Mouse (Mus musculus): Measurements from ENCODE around the gene Arhgap23. TPM values are rescaled to one million over a fixed set of nuclear protein-coding genes. Genes with fewer than 3 reads are reported as not detected.

The Arhgap23 gene
- polyA plus RNA-seq, 1 experiment from 2014 or later, result 9.3 TPM

DNA sequence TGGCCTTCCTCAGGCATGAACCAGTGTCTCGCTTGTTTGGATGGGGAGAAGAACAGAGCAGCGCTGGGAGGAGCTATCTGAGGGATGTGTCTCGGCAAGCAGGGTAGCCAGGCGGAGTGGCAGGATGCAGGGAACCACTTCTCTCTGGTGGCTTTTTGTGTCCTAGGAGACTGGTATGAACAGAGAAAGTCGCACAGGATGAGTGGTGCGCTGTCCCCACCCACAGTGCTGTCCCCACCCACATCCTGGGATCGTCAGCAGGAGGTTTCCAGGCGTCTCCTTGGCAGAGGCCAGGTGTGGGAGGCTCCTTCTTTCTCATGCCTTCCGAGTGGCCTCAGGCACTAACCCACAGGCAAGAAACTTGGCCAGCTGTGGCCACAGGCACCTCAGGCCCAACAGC is 87.0 kb downstream of the Arhgap23 start:
- no peak overlapping the region for H3K27ac ChIP-seq
- no peak overlapping the region for H3K9ac ChIP-seq
- no peak overlapping the region for H3K4me3 ChIP-seq
- H3K4me2 ChIP-seq (replicated peaks), result no peak overlapping the region
- 38% methylated on average over 9 of the region's 9 CpGs for WGBS
- no peak for ATAC-seq (ENCODE audit: low FRiP score)
- H3K9me3 ChIP-seq (replicated peaks), result no peaks in the 10 kb centered on the region
- peaks cover 18% of the 10 kb centered on the region for H3K4me1 ChIP-seq
- H3K36me3 ChIP-seq, result peaks cover 6% of the 10 kb centered on the region
- H3K27me3 ChIP-seq, result peaks cover 55% of the 10 kb centered on the region

DNA sequence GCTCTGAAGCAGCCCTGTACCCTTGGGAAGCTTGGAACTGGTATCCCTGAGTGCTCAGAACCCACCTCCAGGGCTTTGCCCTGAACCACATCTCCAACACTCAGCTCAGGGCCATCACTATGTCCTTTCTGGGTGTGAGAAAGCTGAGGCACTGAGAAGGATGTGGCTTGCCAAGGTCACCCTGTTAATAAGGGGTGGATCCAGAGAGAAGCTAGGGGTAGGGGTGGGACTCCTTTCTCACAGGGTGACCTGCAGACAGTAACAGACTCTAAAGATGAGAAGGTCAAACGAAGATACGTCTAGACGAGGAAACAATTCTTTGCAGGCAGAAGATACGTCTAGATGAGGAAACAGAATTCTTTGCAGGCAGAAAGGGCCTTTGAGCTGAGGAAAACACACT is 87.5 kb downstream of the Arhgap23 start:
- ATAC-seq (ENCODE audit: low FRiP score), result no peak
- H3K27ac ChIP-seq, result no peak overlapping the region
- H3K9me3 ChIP-seq (replicated peaks), result no peaks in the 10 kb centered on the region
- no peak overlapping the region for H3K4me3 ChIP-seq
- H3K9ac ChIP-seq, result no peak overlapping the region
- WGBS, result 79% methylated on average over 4 of the region's 4 CpGs
- peaks cover 50% of the 10 kb centered on the region for H3K27me3 ChIP-seq
- H3K4me2 ChIP-seq (replicated peaks), result no peak overlapping the region
- H3K36me3 ChIP-seq, result peaks cover 2% of the 10 kb centered on the region; the same call in 1 of the 2 replicates
- H3K4me1 ChIP-seq, result peaks cover 18% of the 10 kb centered on the region

DNA sequence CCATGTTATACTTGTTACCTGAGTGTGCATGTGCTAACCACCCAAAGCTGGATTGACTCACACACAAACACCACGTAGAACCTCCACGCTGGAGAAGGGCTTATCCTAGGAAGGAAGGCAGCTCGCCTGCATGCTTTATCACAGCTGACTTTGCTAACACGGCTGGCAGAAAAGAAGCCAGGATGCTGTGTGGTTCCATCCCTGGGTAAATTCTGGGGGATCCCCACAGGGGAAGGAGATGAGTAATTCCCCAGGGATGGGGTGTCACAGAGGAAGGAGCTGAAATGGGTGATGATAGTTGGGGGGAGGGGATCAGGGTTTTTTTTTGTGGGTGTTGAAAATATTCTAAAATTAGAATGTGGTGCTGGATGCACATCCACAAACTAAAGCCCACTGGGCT is 90.5 kb downstream of the Arhgap23 start:
- ATAC-seq (ENCODE audit: low FRiP score), result no peak
- Histone ChIP-seq H3K4me2 (replicated peaks) (no peak overlapping the region), H3K4me3 (no peak overlapping the region), H3K9me3 (replicated peaks) (no peaks in the 10 kb centered on the region), H3K4me1 (peaks cover 18% of the 10 kb centered on the region), H3K9ac (no peak overlapping the region), H3K36me3 (no peaks in the 10 kb centered on the region), H3K27me3 (peaks cover 21% of the 10 kb centered on the region), H3K27ac (no peak overlapping the region)
- WGBS, result 80% methylated on average over 4 of the region's 4 CpGs

DNA sequence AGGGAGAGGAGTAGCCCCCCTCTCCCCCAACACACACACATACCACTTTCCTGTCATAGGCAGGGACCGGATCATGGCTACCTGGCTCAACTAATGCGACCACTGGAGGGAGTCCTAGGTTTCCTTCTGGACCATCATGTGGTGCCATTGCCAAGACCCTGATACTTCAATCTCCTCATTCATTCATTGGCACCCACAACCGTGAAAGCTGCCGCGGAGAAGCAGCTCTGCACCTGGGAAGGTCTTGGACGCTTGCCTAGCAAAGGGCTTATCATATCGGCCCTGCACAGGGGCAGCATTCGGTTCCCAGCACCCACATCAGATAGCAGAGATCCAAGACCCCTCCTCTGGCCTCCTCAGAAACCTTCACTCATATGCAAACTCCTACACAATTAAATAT is 91.0 kb downstream of the Arhgap23 start:
- H3K9ac ChIP-seq, result no peak overlapping the region
- no peak for ATAC-seq (ENCODE audit: low FRiP score)
- H3K27ac ChIP-seq, result no peak overlapping the region
- 55% methylated on average over 8 of the region's 8 CpGs for WGBS
- peaks cover 15% of the 10 kb centered on the region for H3K27me3 ChIP-seq
- H3K4me3 ChIP-seq, result no peak overlapping the region
- no peaks in the 10 kb centered on the region for H3K36me3 ChIP-seq
- H3K9me3 ChIP-seq (replicated peaks), result no peaks in the 10 kb centered on the region
- H3K4me2 ChIP-seq (replicated peaks), result no peak overlapping the region
- peaks cover 18% of the 10 kb centered on the region for H3K4me1 ChIP-seq

DNA sequence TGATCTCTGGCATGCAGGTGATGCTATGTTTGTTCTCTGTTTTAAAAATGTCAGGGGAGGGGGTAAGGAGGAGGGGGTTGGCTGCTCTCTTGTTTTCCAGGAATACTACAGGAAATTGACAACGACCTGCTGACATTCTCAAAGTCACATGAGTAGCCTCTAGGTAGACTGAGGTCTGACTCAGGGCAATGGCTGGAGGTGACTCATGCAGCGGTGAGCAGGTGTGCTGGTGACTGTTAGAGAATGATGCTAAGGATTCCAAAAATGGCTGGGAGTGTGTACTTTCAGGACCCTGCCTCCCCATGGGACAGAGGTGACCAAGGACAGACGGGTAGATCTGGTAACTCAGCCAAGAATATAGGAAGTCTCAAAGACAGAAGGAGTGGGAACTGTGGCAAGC is 92.9 kb downstream of the Arhgap23 start:
- Histone ChIP-seq H3K4me1 (peaks cover 28% of the 10 kb centered on the region), H3K4me2 (replicated peaks) (no peak overlapping the region), H3K9me3 (replicated peaks) (no peaks in the 10 kb centered on the region), H3K36me3 (0 out of 2 replicates have a peak, but pooled peaks cover 2% of the 10 kb centered on the region), H3K4me3 (no peak overlapping the region), H3K27ac (no peak overlapping the region), H3K9ac (no peak overlapping the region), H3K27me3 (no peaks in the 10 kb centered on the region; the same call in 1 of the 2 replicates)
- WGBS, result 83% methylated on average over 3 of the region's 3 CpGs
- no peak for ATAC-seq (ENCODE audit: low FRiP score)

DNA sequence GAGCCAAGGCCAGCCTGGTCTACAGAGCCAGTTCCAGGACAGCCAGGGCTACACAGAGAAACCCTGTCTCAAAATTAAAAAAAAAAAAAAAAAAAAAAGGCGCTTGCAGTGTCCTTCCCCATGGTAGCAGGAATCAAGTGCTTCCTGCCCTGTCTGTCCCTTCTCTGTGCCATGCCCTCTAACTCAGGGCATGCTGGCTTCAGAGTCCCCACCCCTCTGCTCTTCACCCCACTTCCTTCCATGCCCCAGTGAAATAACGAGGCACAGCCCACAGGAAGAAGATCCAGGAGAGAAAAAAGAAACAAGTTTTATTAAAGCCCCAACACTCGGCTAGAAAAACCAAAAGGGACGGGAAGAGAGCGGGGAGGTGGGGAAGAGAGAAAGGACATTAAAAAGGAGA is 93.7 kb downstream of the Arhgap23 start:
- Histone ChIP-seq H3K4me1 (peaks cover 28% of the 10 kb centered on the region), H3K27ac (no peak overlapping the region), H3K36me3 (0 out of 2 replicates have a peak, but pooled peaks cover 2% of the 10 kb centered on the region), H3K27me3 (no peaks in the 10 kb centered on the region; the same call in 1 of the 2 replicates), H3K4me3 (no peak overlapping the region), H3K9ac (no peak overlapping the region), H3K9me3 (replicated peaks) (no peaks in the 10 kb centered on the region), H3K4me2 (replicated peaks) (no peak overlapping the region)
- WGBS, result 63% methylated on average over 5 of the region's 5 CpGs
- ATAC-seq (ENCODE audit: low FRiP score), result no peak

DNA sequence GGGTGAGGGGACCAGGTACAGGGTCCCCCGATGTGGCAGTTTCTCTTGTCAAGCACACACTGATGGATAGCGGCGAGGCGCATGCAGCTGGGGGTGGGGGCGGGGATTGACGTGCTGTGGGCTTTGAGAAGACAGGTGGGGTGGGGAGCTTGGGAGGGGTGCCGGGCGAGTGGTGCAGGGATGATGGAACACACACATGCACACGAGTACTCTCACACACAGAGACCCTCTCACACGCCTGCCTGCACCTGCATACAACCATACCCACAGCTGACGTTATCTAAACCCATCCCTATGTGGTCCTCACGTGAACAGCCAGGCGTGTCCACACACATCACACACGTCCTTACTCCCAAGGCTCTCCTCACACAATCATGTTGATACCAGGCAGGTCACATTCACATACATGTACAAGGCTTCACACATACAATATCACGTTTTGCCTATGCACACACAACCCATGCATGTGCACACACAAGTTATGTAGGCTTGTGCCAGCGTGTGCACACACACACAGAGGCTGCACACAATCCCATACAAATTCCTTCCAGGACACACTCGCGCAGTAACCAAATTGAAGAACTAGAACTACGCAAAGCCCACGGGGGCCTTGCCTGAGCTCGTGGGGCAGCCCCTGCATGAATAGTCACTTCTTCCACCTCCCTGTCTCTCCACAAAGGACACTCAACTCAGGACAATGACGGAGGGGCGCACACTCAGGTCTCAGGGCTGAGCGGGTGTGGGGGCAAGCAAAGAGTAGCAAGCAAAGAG is 94.6 kb downstream of the Arhgap23 start:
- H3K27me3 ChIP-seq, result no peaks in the 10 kb centered on the region; the same call in 1 of the 2 replicates
- H3K36me3 ChIP-seq, result peaks cover 7% of the 10 kb centered on the region
- H3K9ac ChIP-seq, result no peak overlapping the region
- 54% methylated on average over 24 of the region's 24 CpGs for WGBS
- peaks cover 28% of the 10 kb centered on the region for H3K4me1 ChIP-seq
- no peaks in the 10 kb centered on the region for H3K9me3 ChIP-seq (replicated peaks)
- H3K27ac ChIP-seq, result no peak overlapping the region
- H3K4me2 ChIP-seq (replicated peaks), result no peak overlapping the region
- H3K4me3 ChIP-seq, result no peak overlapping the region
- peak; percentile 33; the same call in 1 of the 2 replicates for ATAC-seq (ENCODE audit: low FRiP score)

DNA sequence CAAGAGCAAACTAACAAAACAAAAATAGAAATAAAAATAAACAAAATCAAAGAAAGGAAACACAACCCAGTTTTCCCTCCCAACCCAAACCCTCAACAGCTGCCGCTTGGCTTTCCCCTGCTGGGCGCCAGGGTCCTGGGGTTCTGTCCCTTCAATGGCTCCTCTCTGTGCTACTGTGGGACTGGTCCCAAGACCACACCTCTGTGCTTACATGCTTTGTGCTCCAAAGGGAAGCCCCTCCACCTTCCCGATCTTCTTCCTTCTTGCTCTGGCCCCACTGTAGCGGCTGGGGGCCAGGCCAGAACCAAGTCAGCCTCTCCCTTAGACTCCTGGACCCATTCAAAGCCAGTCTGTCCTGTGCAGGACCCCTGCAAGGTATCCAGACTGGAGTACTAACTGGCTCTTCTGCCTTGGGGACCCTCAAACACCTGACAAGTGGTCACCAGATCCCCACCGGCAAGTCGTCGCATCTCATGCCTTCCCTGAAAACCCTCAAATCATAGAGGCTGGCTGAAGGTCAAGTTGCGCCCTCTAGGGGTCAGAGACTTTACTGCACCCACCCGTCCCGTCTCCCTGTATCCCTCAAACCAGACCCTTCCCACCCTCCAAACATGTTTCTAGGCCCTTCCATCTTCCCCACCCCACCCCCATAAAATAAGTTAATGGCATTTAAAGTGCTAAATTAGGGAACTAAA is 95.8 kb downstream of the Arhgap23 start:
- WGBS, result 16% methylated on average over 10 of the region's 10 CpGs
- no peaks in the 10 kb centered on the region for H3K9me3 ChIP-seq (replicated peaks)
- peaks cover 28% of the 10 kb centered on the region for H3K4me1 ChIP-seq
- H3K27ac ChIP-seq, result no peak overlapping the region
- peaks cover 19% of the 10 kb centered on the region for H3K36me3 ChIP-seq
- H3K4me2 ChIP-seq (replicated peaks), result no peak overlapping the region
- ATAC-seq (ENCODE audit: low FRiP score), result peak; percentile 47; the same call in 1 of the 2 replicates
- H3K9ac ChIP-seq, result no peak overlapping the region
- H3K4me3 ChIP-seq, result no peak overlapping the region
- H3K27me3 ChIP-seq, result no peaks in the 10 kb centered on the region; the same call in 1 of the 2 replicates

DNA sequence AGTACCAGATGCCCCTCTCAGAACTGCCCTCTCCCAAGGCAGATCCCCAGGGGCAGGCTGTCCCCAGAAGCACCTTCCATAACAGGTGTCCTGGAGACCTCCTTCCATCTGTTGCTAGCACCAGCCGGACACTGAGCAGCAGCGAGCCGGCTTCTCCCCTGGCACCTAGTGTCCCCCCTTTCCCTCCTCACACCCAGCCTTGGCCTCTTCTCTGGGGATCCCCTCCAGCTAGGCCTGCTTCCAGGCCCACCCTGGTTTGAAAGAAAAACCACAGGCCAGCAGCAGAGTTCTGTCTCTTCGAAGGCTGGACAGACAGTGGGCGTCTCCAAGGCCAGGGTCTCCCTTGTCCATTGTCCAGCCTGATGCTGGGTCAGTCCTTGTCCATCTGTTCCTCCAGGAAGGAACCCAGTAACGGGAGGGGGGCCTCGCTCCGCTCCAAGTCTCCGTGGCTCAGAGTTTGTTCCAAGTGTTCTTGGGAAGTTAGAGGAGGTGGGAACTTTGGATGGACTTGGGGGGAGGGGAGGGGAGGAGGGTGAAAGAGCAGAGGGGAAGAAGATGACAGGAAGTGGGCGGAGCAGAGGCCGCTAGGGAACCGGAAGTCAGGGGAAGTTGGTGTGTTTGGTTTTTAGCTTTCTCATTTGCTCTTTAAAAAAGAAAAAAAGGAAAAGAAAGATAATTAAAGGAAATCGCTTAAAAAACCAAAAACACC is 96.5 kb downstream of the Arhgap23 start:
- H3K4me3 ChIP-seq, result no peak overlapping the region

DNA sequence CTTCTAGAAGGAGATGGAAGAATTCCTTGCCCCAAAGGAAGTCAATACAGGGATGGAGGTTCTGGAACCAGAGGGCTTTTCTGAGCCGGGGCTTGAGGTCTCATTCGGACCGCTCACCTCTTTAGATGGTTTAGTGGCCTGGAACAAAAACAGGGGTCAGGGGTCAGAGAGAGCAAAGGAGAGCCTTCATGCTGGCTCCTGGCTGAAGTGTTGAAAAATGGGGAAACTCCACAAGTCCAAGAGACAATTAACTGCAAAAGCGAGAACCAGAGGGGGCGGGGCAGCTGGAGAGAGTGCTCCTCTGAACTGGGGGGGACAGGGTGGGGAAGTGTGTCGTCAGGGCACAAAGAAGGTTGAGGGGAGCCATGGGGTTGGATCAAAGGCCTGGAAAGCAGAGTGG is 97.2 kb downstream of the Arhgap23 start:
- Histone ChIP-seq H3K4me2 (replicated peaks) (peak overlapping the region; percentile 15; the same call in 1 of the 2 replicates), H3K4me3 (no peak overlapping the region), H3K9me3 (replicated peaks) (no peaks in the 10 kb centered on the region), H3K36me3 (peaks cover 21% of the 10 kb centered on the region), H3K4me1 (peaks cover 28% of the 10 kb centered on the region), H3K27ac (no peak overlapping the region), H3K9ac (0 out of 2 replicates have a peak overlapping the region, but pooled peaks have one; percentile 15), H3K27me3 (no peaks in the 10 kb centered on the region; the same call in 1 of the 2 replicates)
- 30% methylated on average over 6 of the region's 6 CpGs for WGBS
- ATAC-seq (ENCODE audit: low FRiP score), result no peak

More for the DNA sequence above, 96.5 kb downstream of the Arhgap23 start:
- peaks cover 21% of the 10 kb centered on the region for H3K36me3 ChIP-seq
- 0 out of 2 replicates have a peak overlapping the region, but pooled peaks have one; percentile 15 for H3K9ac ChIP-seq
- ATAC-seq (ENCODE audit: low FRiP score), result peak; percentile 35; the same call in 1 of the 2 replicates
- peaks cover 28% of the 10 kb centered on the region for H3K4me1 ChIP-seq
- H3K9me3 ChIP-seq (replicated peaks), result no peaks in the 10 kb centered on the region
- no peak overlapping the region for H3K27ac ChIP-seq
- WGBS, result 39% methylated on average over 13 of the region's 13 CpGs
- H3K27me3 ChIP-seq, result no peaks in the 10 kb centered on the region; the same call in 1 of the 2 replicates
- H3K4me2 ChIP-seq (replicated peaks), result peak overlapping the region; percentile 15; the same call in 1 of the 2 replicates

DNA sequence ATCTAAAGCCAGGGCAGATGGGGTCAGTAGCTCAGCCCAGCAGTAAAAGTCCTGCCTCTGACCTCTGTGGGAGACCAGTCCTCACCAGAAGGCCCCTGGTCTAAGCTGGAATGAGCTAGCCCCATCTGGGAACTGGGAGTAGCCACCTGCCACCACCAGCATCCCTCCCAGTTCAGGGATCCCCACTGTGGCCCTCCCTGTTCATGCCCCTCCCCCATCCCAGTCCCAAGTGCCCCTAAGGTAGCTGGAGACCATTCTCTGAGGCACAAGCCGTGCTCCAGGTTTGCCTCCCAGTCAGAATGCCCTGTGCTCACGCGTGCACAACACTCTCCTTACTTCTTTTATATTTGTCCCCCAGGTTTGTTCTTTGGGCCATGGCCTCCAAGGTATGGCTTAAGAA is 97.7 kb downstream of the Arhgap23 start:
- H3K9me3 ChIP-seq (replicated peaks), result no peaks in the 10 kb centered on the region
- WGBS, result 68% methylated on average over 3 of the region's 3 CpGs
- H3K4me2 ChIP-seq (replicated peaks), result no peak overlapping the region
- H3K27me3 ChIP-seq, result no peaks in the 10 kb centered on the region; the same call in 1 of the 2 replicates
- ATAC-seq (ENCODE audit: low FRiP score), result no peak
- H3K27ac ChIP-seq, result no peak overlapping the region
- no peak overlapping the region for H3K4me3 ChIP-seq
- peaks cover 24% of the 10 kb centered on the region for H3K36me3 ChIP-seq
- peaks cover 28% of the 10 kb centered on the region for H3K4me1 ChIP-seq
- H3K9ac ChIP-seq, result no peak overlapping the region

DNA sequence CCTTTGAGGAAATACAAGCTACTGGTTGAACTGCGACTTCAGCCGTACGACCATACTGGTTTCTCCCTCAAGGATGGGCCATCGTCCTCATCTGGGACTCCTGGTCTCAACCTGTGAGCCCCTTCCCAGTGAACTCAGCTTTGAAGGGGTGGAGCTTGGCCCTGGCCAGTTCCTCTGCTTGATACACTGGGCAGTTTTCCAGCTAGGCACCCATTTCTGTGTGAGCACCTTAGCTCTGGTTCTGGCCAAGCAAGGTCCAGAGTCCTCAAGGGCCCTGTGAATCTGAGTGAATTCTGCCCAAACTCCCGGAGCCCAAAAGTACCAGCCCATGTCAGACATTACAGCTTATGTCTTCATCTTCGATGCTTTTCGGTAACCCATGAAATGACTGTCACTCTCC is 105.2 kb downstream of the Arhgap23 start:
- H3K4me1 ChIP-seq, result peaks cover 19% of the 10 kb centered on the region
- H3K4me2 ChIP-seq (replicated peaks), result no peak overlapping the region
- H3K27me3 ChIP-seq, result no peaks in the 10 kb centered on the region
- peaks cover 69% of the 10 kb centered on the region for H3K36me3 ChIP-seq
- no peak overlapping the region for H3K4me3 ChIP-seq
- H3K9me3 ChIP-seq (replicated peaks), result no peaks in the 10 kb centered on the region
- 94% methylated on average over 7 of the region's 7 CpGs for WGBS
- ATAC-seq (ENCODE audit: low FRiP score), result no peak
- no peak overlapping the region for H3K27ac ChIP-seq
- no peak overlapping the region for H3K9ac ChIP-seq

Data from hindbrain, embryonic 12.5 days (tissue).